Mouse (Mus musculus) adrenal gland, postnatal 36 days (tissue): ENCODE measurements at regions not wholly inside any gene's neighbourhood (a gene's known extent, or its start where the extent isn't known, plus 50 kb on each side); places are given as distances from the start of the nearest gene placed in this dataset.
A peak's percentile ranks its signal among the peaks of the same experiment; 100 is the strongest.
"Not testable (repeated sequence)": the region's sequence is repeated elsewhere in the genome, so short reads cannot be mapped to it uniquely, and the experiment has no call there.

Experiments used
- DNase-seq, 2 experiments: peaks; one replicate each; pipeline ENCODE4 v3.0.0; 2021; ENCODE audit warnings: mixed read lengths in 1 of 2

DNA sequence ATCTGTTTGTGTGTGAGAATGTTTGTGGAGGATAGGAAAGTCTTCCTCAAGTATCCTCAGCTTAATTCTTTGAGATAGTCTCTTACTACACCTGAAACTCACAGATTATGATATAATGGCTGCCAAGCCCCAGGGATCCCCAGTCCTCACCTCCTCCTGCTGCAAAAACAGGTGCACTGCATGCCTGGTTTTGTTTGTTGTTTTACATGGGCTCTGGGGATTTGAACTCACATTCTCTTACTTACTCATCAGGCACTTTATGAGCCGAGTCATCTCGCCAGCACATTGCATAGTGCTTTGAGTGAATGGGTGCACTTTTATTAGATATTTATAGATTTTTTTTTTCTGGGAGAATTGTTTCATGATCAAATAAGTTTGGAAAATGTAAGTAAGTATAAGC, 56.3 kb downstream of the Mterf1b start:
- no peak for DNase-seq

DNA sequence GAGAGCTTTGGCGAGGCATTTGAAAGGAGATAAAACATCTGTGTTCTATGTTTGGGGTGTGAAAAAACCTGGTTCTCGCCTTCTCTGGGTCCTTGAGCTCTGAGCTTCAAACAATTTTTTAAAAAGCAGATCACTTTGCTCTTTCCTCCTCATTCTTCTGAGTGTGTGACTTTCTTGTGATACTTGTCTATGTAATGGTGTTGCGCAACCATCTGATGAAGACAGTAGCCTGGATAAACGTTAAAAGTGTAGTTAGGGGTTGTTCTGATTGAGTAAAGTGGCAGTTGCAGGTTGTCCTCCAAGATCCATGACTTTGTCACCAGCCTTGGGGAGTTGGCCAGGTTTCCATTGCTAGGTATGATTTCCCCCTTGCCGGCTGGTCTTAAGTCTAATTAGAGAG, 62.1 kb downstream of the Mterf1b start:
- DNase-seq = not testable (repeated sequence)

DNA sequence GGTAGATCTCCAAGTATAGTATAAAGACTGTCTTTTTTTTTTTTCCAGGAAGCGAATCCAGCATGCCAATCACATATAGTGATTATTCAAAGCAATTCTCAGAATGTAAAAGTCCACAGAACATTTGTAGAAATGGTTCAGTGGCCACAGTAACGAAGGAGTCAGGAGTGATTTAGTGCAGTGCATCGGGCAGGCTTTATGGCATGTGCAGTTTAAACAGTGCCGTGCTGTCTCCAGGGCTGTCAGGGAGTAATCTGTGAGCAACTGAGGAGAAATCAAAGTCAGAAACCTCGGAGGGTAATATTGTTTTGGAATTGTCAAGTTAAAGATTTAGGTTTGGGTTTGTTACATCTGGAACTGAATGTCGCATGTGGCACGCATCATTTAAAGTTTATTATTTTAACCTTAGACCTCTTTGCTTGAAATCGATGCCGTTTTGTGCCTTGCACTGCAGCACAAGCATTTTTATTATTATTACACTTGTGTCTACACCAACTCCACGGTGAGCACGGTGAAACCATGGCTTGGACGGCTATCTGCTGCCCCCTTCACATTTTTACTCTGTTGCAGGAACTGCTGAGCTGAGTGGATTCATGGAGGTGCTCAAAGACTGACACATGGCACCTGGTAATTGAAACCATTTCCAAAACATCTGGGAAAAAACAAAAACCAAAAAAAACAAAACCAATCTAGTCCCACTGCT, 65.0 kb downstream of the Mterf1b start:
- DNase-seq = no peak

DNA sequence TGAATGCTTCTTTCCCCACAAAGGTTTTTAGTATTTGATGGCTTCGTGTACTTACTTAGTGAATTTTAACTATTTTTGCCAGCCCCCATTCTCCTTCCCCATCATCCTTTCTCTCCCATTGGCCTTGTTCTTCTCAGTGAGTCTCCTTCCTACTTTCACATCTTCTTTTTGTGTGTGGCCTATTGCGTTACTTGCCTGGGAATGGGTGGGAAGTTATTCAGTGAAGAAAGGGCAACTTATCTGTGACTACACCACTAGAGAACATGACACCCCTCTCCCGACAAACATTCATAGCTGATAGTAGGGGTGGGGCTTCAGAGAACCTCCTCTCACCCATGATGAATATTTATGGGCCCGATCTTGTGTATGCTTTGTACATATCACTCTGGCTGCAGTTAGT, 67.1 kb downstream of the Mterf1b start:
- no peak for DNase-seq

DNA sequence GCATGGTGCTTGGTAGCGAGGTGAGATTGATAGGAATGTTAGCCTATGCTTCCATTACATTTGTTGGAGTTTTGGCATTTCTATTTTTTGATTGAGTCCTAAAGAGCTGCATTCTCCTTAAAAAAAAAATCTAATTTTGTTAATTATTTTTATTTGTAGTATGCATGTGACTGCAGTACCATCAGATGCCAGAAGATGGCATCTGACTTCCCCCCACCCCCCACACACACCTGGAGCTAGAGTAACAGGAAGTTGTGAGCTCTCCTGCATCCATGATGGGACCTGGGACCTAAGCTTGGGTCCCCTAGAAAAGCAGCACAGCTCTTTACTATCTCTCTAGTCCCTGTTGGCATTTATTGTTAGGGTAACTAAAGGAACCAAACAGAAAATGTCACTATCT, 70.5 kb downstream of the Mterf1b start:
- DNase-seq = no peak

DNA sequence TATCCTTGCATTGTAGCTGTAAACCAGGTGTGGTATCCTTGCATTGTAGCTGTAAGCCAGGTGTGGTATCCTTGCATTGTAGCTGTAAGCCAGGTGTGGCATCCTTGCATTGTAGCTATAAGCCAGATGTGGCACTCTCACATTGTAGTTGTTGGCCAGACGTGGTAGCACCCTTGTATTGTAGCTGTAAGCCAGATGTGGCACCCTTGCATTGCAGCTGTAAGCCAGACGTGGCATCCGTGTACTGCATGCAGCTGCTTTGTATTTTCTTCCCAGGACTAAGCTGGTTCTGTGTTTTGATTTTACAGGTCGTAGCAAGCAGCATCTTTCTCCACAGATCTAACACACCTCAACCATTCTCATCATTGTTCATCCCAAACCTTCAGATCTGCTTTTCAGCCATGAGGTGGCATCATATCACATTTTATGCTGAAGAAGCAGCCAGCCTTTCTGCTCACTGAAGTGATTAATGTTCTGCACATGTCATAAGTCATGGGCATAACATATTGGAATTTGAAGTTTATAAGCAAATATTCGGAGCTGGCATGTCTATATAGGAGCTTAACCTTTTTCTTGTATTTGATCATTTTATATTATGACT, 71.5 kb downstream of the Mterf1b start:
- peak in 1 of 2 experiments; percentile 20 for DNase-seq

DNA sequence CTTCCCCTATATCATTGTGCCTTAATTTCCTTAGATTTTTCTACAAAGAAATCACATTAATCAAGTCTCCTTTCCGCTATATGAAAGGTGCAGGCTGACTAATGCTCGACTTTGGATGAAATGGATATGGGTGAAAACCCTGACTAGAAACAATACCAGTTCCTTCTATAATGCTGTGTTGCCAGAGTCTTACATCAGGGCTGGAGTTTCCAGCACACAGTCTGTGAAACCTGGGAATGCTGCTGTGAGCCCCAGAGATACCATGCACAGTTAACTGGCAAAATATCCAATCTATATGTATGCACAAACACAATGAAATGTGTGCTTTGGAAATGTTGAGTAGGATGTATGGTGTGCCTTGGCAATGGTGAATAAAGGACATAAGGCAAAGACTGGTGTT, 75.5 kb downstream of the Mterf1b start:
- no peak for DNase-seq

DNA sequence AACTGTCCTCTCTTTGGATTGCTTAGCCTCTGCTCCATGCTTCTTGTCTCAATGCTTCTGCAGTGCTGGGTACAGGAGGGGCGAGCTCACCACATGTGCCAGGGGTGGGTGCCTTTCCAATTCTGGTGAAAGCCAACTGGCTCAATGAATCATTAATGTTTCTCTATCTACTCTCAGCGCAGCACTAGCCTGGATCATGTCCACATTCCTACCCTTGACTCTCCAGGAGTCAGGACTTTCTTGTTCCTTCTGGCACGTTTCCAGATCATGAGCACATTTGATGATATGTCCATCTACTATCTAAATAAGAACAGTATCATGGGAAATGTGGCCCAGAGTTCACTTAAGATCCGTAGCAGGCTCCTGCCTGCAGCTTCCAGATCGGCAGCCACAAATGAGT, 80.8 kb downstream of the Mterf1b start:
- DNase-seq = peak in 1 of 2 experiments; percentile 4

DNA sequence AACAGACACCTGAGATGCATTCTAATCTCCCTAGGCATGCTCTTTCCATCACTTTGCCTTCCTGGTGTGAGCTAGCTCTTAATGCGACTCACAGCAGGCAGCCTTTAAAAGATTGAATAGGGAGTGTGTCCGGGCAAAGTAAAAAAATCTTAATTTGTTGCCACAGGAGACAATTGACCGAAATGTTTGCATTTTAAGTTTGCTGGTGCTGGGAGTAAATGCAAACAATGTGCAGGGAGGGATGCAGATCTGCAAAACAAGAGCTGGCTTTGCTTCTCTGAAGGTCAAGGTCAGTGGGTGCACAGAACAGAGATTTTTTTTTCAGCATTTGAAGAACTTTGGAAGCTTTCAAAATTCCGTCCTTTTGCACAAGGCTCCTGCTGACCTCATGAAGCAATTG, 111.4 kb downstream of the Mterf1b start:
- DNase-seq = peak; percentile 8 to 26

DNA sequence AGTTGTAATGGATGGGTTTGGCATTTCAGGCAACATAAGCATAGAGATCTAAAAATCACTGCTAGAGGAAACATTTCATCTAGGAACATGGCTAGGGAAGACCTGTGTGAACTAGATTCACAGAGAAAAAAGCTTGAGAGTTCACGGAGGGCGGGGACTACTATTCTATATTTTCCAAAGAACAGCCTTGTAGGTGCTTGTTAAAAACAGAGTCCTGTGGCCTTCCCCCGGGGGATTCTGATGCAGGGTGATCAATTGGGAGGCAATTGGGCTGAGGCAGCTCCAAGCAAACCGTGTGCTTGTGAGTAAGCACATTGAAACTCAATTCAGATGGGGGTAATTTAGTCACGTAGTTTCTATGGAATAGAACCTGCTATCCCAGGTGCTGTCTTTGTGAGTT, 112.0 kb downstream of the Mterf1b start:
- no peak for DNase-seq

DNA sequence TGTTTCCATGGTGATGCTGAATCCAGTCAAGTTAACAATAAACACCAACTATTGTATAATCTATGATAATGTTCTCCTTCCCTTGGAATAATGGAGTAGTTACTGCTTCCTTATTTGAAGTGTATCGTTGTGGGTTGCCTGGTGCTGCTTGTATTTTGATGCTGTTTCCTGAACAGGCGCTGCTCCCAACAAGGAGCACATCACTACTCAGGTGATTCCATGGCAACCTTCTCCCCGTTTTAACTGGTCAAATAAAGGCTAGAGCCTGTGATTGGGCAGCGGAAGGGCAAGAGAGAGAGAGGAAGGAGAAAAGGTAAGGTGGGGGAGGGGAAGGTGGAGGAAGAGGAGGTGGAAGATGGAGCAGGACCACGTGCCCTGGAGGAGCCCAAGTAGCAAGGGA, 116.3 kb downstream of the Mterf1b start:
- DNase-seq = no peak

DNA sequence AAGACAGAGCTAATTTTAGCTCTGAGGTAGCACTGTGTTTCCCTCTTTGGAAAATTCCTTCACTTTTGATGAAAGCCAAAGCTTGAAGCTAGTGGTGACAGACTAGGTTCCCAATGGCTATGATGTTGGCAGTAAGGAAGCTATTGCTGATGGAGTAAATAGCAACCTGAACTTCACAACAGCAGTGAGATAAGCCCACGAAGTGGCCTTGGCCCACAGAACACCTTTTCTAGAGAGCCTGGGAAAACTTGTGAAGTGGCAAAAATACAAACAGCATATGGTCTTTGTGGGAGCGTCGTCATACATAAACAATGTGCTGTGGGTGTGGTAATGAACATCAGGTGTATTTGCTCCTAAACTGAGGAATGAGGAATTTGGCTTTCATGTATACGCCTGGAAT, 119.0 kb downstream of the Mterf1b start:
- no peak for DNase-seq

DNA sequence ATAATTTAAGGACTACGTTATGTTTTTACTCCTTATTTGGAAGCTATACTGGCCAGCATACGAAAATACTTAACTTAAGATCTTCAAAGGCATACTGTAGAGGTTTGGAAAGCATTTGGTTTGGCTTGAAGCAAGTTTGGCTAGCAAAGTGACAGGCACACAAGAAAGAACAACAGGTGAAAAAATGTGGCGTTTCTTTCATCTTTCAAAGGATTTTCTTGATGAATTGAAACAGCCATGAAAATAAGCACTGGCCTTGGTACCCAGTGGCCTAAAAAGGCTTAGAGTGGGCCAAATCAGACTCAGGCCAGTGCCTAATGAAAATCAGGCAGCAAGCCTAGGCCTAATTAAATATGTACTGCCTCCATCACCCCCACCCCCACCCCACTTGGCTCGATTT, 119.4 kb downstream of the Mterf1b start:
- no peak for DNase-seq

DNA sequence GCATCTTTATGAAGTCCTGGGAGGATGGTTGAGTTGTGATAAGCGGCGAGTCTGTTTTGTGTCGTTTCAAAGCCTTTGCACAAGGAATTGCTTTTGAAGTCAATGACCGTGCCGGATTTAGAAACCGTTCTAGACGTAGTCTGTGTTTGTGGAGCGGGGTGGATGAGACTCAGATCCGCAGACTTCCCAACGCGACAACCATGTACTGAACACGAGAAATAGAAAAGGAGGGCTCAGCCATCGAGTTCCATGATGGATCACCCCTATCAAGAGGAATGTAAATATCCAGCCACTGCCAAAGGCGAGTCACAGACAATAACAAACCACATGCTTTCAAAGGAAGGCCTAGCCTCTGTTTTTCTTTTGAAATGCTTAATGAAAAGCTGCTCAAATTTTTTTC, 120.5 kb downstream of the Mterf1b start:
- no peak for DNase-seq

DNA sequence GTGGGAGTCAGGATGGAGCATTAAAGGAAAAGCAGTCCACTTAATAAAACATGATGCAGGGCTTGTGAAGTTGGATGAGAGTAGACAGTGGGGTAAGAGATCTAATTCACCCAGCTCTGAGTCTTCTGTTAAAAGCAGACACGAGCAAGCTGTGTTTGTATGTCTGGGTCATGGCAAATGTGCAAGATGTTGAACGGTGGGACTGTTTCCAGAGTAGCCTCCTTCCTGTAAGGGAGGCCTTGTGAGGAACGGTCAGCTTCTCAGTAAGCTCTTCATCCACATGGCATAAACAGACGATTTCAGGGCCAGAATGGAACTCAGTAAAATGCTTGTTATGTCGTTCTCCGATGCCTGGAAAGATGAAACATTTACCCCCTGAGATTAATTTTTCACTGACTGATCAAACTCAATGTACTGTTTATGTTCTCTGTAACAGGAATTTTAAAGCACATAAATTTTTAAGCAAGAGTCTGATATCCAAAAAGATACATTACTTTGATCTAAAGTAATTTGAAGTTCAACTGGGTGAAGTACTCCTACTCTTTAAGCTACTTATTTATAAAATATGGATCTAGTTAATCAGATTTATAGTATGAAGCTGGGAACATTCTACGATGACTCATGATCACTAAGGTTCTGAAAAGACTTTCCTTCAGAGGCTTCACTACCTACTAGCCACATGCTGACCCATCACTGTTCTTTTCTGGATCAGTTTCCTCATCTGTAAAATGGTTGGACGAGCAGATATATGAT, 130.6 kb downstream of the Mterf1b start:
- DNase-seq = no peak

DNA sequence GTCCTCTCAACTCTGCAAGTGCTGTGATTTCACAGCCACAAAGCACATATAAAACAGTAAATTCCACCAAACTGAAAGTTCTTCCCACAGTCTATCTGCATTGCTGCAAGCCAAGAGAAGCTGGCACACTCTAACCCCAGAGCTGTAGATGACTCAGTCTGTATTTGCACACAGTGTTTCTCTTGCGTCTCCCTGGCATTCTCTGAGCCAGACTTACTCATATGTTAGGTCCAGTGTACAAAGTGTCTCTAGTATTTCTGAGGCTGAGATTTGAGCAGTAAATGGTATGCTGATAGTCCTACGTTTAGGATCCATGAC, 131.2 kb downstream of the Mterf1b start:
- DNase-seq = peak; percentile 35 to 50

DNA sequence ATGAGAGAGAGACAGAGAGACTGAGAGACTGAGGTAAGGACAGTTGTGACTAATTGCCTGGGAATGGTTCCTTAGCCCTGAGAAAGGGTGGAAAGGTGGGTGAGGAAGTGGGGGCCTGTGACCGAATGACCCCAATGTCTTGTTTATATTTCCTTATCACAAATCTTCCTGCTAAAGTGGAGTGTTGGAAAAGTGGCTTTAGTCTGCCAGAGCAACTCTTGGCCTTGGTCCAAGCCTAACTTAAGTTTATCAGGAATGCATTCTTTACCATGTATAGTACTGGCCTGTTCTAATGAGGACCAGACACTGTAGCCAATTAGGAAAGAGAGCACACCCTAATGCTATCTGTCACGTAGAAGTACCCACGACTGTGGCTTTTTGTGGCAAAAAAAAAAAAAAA, 133.6 kb downstream of the Mterf1b start:
- DNase-seq = no peak

DNA sequence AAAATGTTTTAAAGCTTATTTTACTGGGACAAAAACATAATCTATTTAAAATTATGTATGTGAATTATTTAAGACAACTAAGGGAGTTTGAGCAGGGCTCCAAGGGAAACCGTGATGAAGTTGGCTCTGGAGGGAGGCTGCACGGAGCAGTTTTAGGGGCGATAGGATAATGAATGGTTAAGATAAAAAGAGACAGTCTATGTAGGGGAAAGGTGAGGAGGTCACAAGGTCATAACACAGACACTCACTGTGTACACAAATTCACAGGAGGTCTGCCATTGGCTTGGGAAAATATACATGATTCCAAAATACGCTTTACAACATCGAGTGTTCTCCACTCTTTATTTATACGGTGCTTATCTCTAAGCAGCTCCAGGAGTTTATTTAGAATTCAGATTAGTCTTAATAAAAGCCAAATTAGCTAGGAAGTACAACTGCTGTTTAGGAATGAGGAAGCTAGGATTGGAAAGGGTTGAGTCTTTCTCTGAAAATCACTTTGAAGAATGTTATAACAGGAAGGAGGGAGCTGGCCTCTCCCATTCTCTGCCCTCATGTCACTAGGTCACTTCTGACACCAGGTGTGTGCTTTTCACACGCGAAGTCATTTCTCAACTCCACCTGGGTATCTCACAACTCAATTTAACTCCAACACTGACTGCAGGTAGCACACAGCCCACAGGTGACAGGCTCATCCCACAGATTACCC, 134.3 kb downstream of the Mterf1b start:
- DNase-seq = no peak

DNA sequence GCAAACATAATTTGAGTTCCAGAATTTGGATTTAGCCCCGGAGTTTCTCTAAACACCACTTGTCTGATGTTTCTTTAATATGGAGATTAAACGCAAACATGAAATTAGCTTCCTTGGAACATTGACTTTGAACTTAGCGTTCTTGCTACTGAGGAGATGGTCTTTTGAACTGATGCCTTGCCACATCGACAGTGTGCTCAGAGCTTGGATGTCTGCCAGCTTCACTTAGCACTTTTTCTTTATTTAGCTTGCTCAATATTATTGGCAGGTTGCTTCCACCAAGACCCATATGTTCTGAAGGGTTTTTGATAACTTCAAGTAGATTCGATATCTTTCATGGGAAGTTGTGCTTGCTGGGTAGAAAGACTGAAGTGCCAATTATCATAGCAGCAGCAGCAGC, 143.5 kb downstream of the Mterf1b start:
- no peak for DNase-seq

DNA sequence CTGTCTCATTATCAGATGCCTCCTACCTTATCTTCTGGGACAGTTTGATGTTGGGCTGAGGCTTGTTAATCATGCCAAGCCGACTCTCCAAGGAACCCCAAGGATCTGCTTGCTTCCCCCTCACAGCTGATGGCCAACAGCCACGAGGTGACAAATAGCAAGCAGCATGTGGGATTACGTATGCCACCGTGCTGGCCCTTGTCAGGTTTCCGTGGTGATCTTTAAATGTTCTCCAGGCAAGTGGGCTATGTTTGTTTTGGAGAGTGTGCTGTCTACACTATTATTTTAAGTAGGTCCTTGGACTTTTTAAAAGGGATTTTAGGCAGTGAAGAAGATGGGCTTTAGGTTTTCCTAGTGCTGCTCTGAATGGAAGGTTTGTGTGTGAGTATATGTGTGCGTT, 149.8 kb downstream of the Mterf1b start:
- no peak for DNase-seq

DNA sequence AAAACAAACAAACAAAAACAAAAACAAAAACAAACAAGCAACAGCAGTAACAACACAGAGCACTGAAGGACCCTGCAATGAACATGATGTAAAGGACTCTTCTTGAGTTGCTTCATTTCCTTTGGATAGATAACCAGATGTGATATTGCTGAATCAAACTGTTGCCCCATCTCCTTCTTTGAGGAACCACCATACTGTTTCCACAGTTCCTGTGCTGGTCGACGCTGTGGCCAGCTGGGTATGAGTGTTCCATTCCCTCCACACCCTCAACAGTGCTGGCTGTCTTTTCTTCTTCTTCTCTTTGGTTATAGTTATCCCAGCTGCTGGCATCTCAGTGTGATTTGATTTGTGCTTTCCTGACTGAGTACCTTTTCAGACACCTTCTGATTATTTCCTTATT, 152.3 kb downstream of the Mterf1b start:
- DNase-seq = no peak

DNA sequence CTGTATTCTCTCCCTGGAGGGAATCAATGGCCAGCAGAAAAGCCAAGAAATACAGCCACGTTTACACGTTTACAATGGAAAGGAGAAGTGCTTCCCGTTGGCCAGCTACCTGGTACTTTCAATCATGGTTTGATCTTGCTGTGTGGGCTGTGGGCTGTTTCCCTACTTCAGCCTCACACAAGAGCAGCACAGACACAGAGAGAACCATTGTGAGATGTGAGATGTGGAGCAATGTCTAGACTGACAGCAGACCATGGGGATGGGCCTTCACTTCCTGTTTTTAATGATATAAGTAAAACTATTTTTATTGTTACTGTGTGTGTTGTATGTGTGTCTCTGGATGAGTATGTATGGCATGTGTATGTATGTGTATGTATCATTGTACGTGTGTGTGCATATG, 156.2 kb downstream of the Mterf1b start:
- no peak for DNase-seq

DNA sequence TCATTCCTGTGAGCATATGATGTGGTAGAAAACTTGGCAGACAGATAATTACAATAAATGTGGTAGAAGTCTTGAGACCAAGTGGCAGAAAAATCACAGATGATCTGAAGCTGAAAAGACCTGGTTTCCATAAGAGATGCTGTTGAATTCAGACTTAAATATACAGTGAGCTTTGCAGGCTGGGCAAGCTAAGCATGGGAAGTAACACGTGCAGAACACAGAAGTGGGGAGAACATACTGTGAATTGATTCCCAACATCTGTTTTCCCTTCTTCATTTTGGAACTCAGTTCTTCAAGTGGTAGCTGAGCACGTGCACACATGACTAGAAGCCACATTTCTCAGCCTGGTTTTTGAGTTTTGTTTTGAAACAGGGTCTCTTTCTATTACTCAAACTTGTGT, 157.8 kb downstream of the Mterf1b start:
- no peak for DNase-seq
